Mouse (Mus musculus) ES-E14 (cell line): ENCODE measurements around the gene Ccdc69. TPM values are rescaled to one million over a fixed set of nuclear protein-coding genes. Genes with fewer than 3 reads are reported as not detected.

ENCODE experiments used
- DNase-seq: peaks from one replicate; pipeline ENCODE4 v3.0.0-alpha.2; 2013; ENCODE audit warnings: low read depth, low spot score
- H3K27ac ChIP-seq: 2 replicates; pipeline ENCODE4 v1.5.1; 2012; ENCODE audit warnings: low read depth, mild to moderate bottlenecking, low read length, moderate library complexity, mixed read lengths; ENCODE audit not compliant: poor library complexity, insufficient read depth, severe bottlenecking
- H3K36me3 ChIP-seq: 2 replicates; pipeline ENCODE4 v1.6.1; 2012; ENCODE audit warnings: mild to moderate bottlenecking, low read length, moderate library complexity, mixed read lengths; ENCODE audit not compliant: control insufficient read depth, poor library complexity, insufficient read depth, severe bottlenecking
- H3K4me1 ChIP-seq, 2 experiments: fragments of 150-350 bp in 1 of 2; sonication (generic) in 1 of 2; 2 replicates each; pipeline ENCODE4 v1.6.1; 2012; ENCODE audit warnings: low read length in 2 of 2, mild to moderate bottlenecking in 1 of 2, mixed read lengths in 1 of 2; ENCODE audit not compliant: control insufficient read depth in 2 of 2, insufficient read depth in 2 of 2, poor library complexity in 1 of 2
- H3K4me3 ChIP-seq, 2 experiments: fragments of 150-350 bp in 1 of 2; sonication (generic) in 1 of 2; 2 replicates each; pipeline ENCODE4 v1.5.1; 2012; ENCODE audit warnings: low read length in 2 of 2, low read depth in 1 of 2, mild to moderate bottlenecking in 1 of 2, mixed read lengths in 1 of 2; ENCODE audit not compliant: insufficient read depth in 1 of 2, poor library complexity in 1 of 2, severe bottlenecking in 1 of 2
- H3K9ac ChIP-seq: 2 replicates; pipeline ENCODE4 v1.6.1; 2012; ENCODE audit warnings: low read depth, mild to moderate bottlenecking, low read length, mixed read lengths; ENCODE audit not compliant: poor library complexity, insufficient read depth, severe bottlenecking
- H3K9me3 ChIP-seq: fragments of 150-350 bp; sonication (generic); 2 replicates; pipeline ENCODE4 v1.6.1; 2012; ENCODE audit warnings: low read depth, mild to moderate bottlenecking, low read length; ENCODE audit not compliant: control insufficient read depth, insufficient read depth
- CHD2 ChIP-seq: IDR thresholded peaks from 2 replicates; pipeline ENCODE4 v1.6.1; 2014; ENCODE audit warnings: mild to moderate bottlenecking, low read depth, low read length, inconsistent platforms
- HCFC1 ChIP-seq: IDR thresholded peaks from 2 replicates; pipeline ENCODE4 v1.6.1; 2012; ENCODE audit warnings: low read length, inconsistent platforms, borderline replicate concordance; ENCODE audit not compliant: insufficient read depth
- MAFK ChIP-seq: IDR thresholded peaks from 2 replicates; pipeline ENCODE4 v1.6.1; 2014; ENCODE audit warnings: mild to moderate bottlenecking, low read depth, low read length, inconsistent platforms; ENCODE audit not compliant: insufficient read depth
- ZC3H11A ChIP-seq: IDR thresholded peaks from 2 replicates; pipeline ENCODE4 v1.6.1; 2012; ENCODE audit warnings: low read depth, mild to moderate bottlenecking, inconsistent platforms, low read length, borderline replicate concordance
- ZNF384 ChIP-seq: IDR thresholded peaks from 2 replicates; pipeline ENCODE4 v1.6.1; 2012; ENCODE audit warnings: low read depth, low read length, inconsistent platforms
- in situ Hi-C, 2 experiments: fragments of 600-800 bp; cut with MboI; formaldehyde crosslinking; loops; one replicate each; pipeline ENCODE4 v1.15.1; 2025; ENCODE audit warnings: low sequenced_read_pairs in 2 of 2, inconsistent platforms in 1 of 2; ENCODE audit not compliant: unreplicated experiment in 2 of 2
- total RNA-seq: library from RNA; depleted of rRNA; stranded (reverse); fragments of 300-350 nt; gene quantifications from 2 replicates; pipeline ENCODE4 v1.2.3, GENCODE M21; 2012

Gene Ccdc69
- total RNA-seq, 1 experiment = 0.22 TPM

DNA sequence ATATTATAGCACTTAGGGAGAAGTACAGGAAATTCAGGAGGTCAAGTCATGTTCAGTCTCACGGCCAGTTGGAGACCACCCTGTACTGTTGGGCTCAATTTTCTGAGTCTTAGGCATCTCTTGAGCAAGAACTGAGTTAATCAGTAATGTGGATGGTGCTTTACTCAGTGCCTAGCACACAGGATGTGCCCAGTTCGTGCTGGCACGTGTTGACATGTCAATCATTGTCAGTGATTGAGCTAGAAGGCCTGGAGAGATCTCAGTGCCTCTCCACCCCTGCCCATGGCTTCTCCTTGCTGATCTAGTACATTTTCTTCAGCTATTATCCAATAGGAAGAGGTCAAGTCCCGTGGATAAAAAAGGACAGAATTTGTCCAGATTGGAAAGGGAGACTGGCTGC, 27.5 kb upstream of the Ccdc69 start:
- no peak overlapping the region for H3K27ac ChIP-seq
- TF ChIP-seq ZC3H11A = no peak
- DNase-seq = no peak

DNA sequence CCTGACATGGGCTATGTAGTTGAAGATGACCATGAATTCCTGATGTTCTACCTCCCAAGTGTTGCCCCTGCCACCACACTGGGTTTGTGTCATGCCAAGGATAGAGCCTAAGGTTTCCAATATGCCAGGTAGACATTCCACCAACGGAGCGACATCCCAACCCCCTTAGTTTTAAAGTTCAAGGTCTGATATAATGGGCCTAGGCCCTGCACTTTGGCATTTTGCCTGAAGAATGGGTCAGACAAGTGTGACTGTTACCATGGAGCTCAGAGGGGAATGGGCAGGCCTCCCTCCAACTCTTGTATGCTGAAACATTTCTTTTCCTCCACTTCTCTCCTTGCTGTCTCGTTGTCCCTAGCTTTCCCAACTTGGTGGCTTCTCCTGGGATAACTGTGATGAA, 25.3 kb upstream of the Ccdc69 start:
- peaks cover 0 to 4% of the 10 kb centered on the region in 2 experiments; a peak in 1 of 4 replicates for H3K4me1 ChIP-seq
- no peak for DNase-seq
- H3K4me3 ChIP-seq = no peak overlapping the region
- no peak overlapping the region for H3K27ac ChIP-seq
- in situ Hi-C loops = no loop called here
- no peaks in the 10 kb centered on the region; the same call in 1 of the 2 replicates for H3K36me3 ChIP-seq
- H3K9ac ChIP-seq = no peak overlapping the region
- no peaks in the 10 kb centered on the region for H3K9me3 ChIP-seq
- TF ChIP-seq ZC3H11A (no peak), HCFC1 (no peak), ZNF384 (no peak), CHD2 (no peak), MAFK (no peak)

More for the DNA sequence above, 27.5 kb upstream of the Ccdc69 start:
- Histone ChIP-seq H3K4me1 (no peaks in the 10 kb centered on the region; a peak in 1 of 4 replicates), H3K9me3 (no peaks in the 10 kb centered on the region), H3K4me3 (no peak overlapping the region), H3K9ac (no peak overlapping the region), H3K36me3 (no peaks in the 10 kb centered on the region; the same call in 1 of the 2 replicates)
- in situ Hi-C loops = no loop called here

DNA sequence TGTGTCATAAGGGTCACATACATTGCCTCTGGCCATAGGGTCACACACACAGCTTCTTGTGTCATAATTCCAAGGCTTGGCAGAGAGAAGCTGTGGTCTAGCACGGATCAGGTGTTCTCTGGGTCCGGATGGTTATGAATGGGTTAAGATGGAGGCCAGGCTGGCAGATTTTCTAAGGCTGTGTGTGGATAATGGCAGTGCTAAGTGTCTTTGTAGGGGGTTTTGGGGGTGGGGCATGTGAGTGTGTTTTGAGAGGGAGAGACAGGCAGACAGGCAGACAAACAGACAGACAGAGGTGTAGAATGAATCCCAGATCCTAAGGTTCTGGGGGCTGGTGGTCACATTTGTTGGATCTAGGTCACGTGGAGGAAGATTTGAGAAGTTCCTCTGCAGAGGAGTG, 24.1 kb upstream of the Ccdc69 start:
- TF ChIP-seq ZC3H11A (no peak), ZNF384 (no peak), CHD2 (no peak), HCFC1 (no peak), MAFK (no peak)
- in situ Hi-C loops = no loop called here
- no peak overlapping the region for H3K4me3 ChIP-seq

DNA sequence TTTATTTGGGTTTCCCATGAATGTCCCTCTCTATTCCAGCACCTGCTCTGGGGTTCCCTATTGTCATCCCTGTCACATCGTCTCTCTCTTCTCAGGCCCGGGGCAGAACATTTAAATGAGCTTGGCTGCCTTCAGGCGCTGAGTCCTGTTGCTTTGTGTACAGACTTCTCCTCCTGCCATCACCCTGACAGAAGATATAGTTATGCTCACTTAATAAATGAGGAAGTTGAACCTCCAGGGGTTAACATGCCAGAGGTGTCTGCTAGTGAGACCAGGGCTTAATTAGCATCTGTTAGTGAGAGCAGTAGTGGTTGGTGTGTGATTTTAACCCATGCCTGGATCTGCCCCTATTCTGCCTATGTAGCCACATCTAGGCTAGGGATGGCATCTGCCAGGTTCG, 21.9 kb upstream of the Ccdc69 start:
- no peak overlapping the region for H3K27ac ChIP-seq
- in situ Hi-C loops = no loop called here
- H3K36me3 ChIP-seq = no peaks in the 10 kb centered on the region; the same call in 1 of the 2 replicates
- H3K4me1 ChIP-seq = peaks cover 0 to 8% of the 10 kb centered on the region in 2 experiments; a peak in 2 of 4 replicates
- no peak for TF ChIP-seq HCFC1
- no peak for TF ChIP-seq ZC3H11A
- TF ChIP-seq ZNF384 = no peak
- no peak for TF ChIP-seq MAFK
- TF ChIP-seq CHD2 = no peak
- H3K9me3 ChIP-seq = no peaks in the 10 kb centered on the region
- no peak for DNase-seq
- no peak overlapping the region for H3K4me3 ChIP-seq
- H3K9ac ChIP-seq = no peak overlapping the region

More for the DNA sequence above, 24.1 kb upstream of the Ccdc69 start:
- Histone ChIP-seq H3K4me1 (peaks cover 0 to 6% of the 10 kb centered on the region in 2 experiments; a peak in 1 of 4 replicates), H3K36me3 (no peaks in the 10 kb centered on the region; the same call in 1 of the 2 replicates), H3K9ac (no peak overlapping the region; the same call in 1 of the 2 replicates), H3K27ac (no peak overlapping the region), H3K9me3 (no peaks in the 10 kb centered on the region)
- DNase-seq = no peak
